Comparison of ENCODE assay signal across 8 mouse cellular contexts in genomic region chrX:142681616-142682141, GRCm38 (mm10). TPM values are rescaled to one million over a fixed set of nuclear protein-coding genes. Genes with fewer than 3 reads are reported as not detected.
DNase-seq lines count a peak whose midpoint lies in the region; ATAC-seq and TF ChIP-seq lines count a peak whose summit lies in the region.

No protein-coding gene starts in this region.

- ATAC-seq in forebrain, embryonic 16.5 days, result peak; percentile 66
- peak; percentile 86 for ATAC-seq in intestine, embryonic 14.5 days (replicated peaks; ENCODE audit: low FRiP score, low TSS enrichment, low read depth)
- ATAC-seq in neural tube, embryonic 13.5 days (ENCODE audit: low read depth), result peak; percentile 64

- peak overlapping the region; percentile 71 for H3K27ac ChIP-seq in forebrain, embryonic 16.5 days (ENCODE audit: low read length)
- H3K27ac ChIP-seq in intestine, embryonic 14.5 days (ENCODE audit: low read depth), result peak overlapping the region; percentile 92
- H3K27ac ChIP-seq in neural tube, embryonic 13.5 days (replicated peaks), result peak overlapping the region; percentile 90

- peaks cover 16% of the 10 kb centered on the region for H3K4me1 ChIP-seq in forebrain, embryonic 16.5 days (replicated peaks; ENCODE audit: control insufficient read depth, insufficient read depth, low read length)
- peaks cover 10% of the 10 kb centered on the region; the same call in 1 of the 2 replicates for H3K4me1 ChIP-seq in intestine, embryonic 14.5 days (replicated peaks; ENCODE audit: control insufficient read depth, insufficient read depth, low read length)
- no peaks in the 10 kb centered on the region; the same call in none of the 2 replicates for H3K4me1 ChIP-seq in lung, adult 2 months (ENCODE audit: control insufficient read depth, insufficient read depth, low read length)
- H3K4me1 ChIP-seq in neural tube, embryonic 13.5 days (replicated peaks), result peaks cover 43% of the 10 kb centered on the region

- WGBS in forebrain, embryonic 16.5 days, result 15% methylated on average over 8 of the region's 43 CpGs
- 14% methylated on average over 12 of the region's 43 CpGs for WGBS in intestine, embryonic 14.5 days
- whole genome bisulfite sequencing in lung, adult 2 months, result 26% methylated on average over 19 of the region's 43 CpGs
- WGBS in neural tube, embryonic 13.5 days, result 16% methylated on average over 13 of the region's 43 CpGs

- H3K9me3 ChIP-seq in forebrain, embryonic 16.5 days (ENCODE audit: control insufficient read depth, low read length), result no peaks in the 10 kb centered on the region
- no peaks in the 10 kb centered on the region for H3K9me3 ChIP-seq in intestine, embryonic 14.5 days (ENCODE audit: control insufficient read depth, low read length)
- no peaks in the 10 kb centered on the region for H3K9me3 ChIP-seq in neural tube, embryonic 13.5 days

- peak overlapping the region; percentile 65 for H3K4me2 ChIP-seq in forebrain, embryonic 16.5 days (ENCODE audit: low read length)
- H3K4me2 ChIP-seq in intestine, embryonic 14.5 days (ENCODE audit: low read length), result peak overlapping the region; percentile 67
- peak overlapping the region; percentile 69 for H3K4me2 ChIP-seq in neural tube, embryonic 13.5 days

- peak overlapping the region; percentile 60 for H3K4me3 ChIP-seq in forebrain, embryonic 16.5 days (replicated peaks; ENCODE audit: low read length)
- H3K4me3 ChIP-seq in intestine, embryonic 14.5 days (ENCODE audit: low read depth, low read length), result peak overlapping the region; percentile 44
- peak overlapping the region; percentile 96 for H3K4me3 ChIP-seq in lung, adult 2 months (replicated peaks; ENCODE audit: extremely low read depth, low read depth, low read length)
- peak overlapping the region; percentile 57 for H3K4me3 ChIP-seq in neural tube, embryonic 13.5 days

- TF ChIP-seq CTCF in lung, adult 2 months (IDR thresholded peaks at IDR 0.05; ENCODE audit: insufficient read depth, low read length), result no peak

- peak; percentile 22 for DNase-seq in right cerebral cortex, postnatal 14 days
- no peak for DNase-seq in right cerebral cortex, postnatal 25 days
- peak; percentile 29 to 44 for DNase-seq in adrenal gland, postnatal 4 days (ENCODE audit: low spot score in 2 of 2)
- no peak for DNase-seq in intestine, embryonic 14.5 days (ENCODE audit: low spot score)
- DNase-seq in lung, adult 2 months, result no peak
- no peak for DNase-seq in layer of hippocampus, adult 8-10 months (ENCODE audit: low spot score in 2 of 2)

- TF ChIP-seq POLR2A in lung, adult 2 months (IDR thresholded peaks at IDR 0.05; ENCODE audit: borderline replicate concordance, extremely low read depth, low read depth, low read length), result no peak

- no peaks in the 10 kb centered on the region for H3K27me3 ChIP-seq in forebrain, embryonic 16.5 days (replicated peaks; ENCODE audit: control insufficient read depth, insufficient read depth, low read length)
- H3K27me3 ChIP-seq in intestine, embryonic 14.5 days (replicated peaks; ENCODE audit: control insufficient read depth, insufficient read depth, low read length), result no peaks in the 10 kb centered on the region
- peaks cover 48% of the 10 kb centered on the region for H3K27me3 ChIP-seq in neural tube, embryonic 13.5 days

- no peaks in the 10 kb centered on the region for H3K36me3 ChIP-seq in forebrain, embryonic 16.5 days (ENCODE audit: control insufficient read depth, insufficient read depth)
- H3K36me3 ChIP-seq in intestine, embryonic 14.5 days (ENCODE audit: control insufficient read depth, insufficient read depth, low read length), result no peaks in the 10 kb centered on the region
- no peaks in the 10 kb centered on the region for H3K36me3 ChIP-seq in neural tube, embryonic 13.5 days

- peak overlapping the region; percentile 68 for H3K9ac ChIP-seq in forebrain, embryonic 16.5 days (replicated peaks; ENCODE audit: low read depth, low read length)
- H3K9ac ChIP-seq in intestine, embryonic 14.5 days (ENCODE audit: low read length), result peak overlapping the region; percentile 58
- peak overlapping the region; percentile 79 for H3K9ac ChIP-seq in neural tube, embryonic 13.5 days

RNA-seq across cellular contexts. Expression of gene Tmem164, which starts 0.5 kb away (rescaled TPM):
- 10 to 100 TPM; 64.3 to 68.8 TPM for total RNA-seq in adrenal gland, postnatal 4 days (2021)
- 24.0 and 26.1 TPM in 2 replicates for polyA plus RNA-seq in forebrain, embryonic 16.5 days (2015; fragmentation: Nextera tagmentation; extraction: Ambion mirVana)
- polyA plus RNA-seq in intestine, embryonic 14.5 days (2014; fragmentation: Nextera tagmentation; extraction: Ambion mirVana), result 32.6 and 33.2 TPM in 2 replicates
- 34.3 and 42.1 TPM in 2 replicates for polyA plus RNA-seq in lung, adult 2 months (2012; rRNA removed)
- 34.1 and 37.8 TPM in 2 replicates for polyA plus RNA-seq in neural tube, embryonic 13.5 days (2015; fragmentation: Nextera tagmentation; extraction: Ambion mirVana)
- total RNA-seq in layer of hippocampus, adult 8-10 months (2022), result 10 to 100 TPM; 17.0 to 19.5 (median 18.7) TPM

Comparison
In these comparisons a context has a peak if more than half of its experiments do, and no peak if none do; other contexts are left out.
1. DNase-seq: peak in right cerebral cortex, postnatal 14 days (single experiment) and adrenal gland, postnatal 4 days (2 of 2); none in right cerebral cortex, postnatal 25 days (single experiment), intestine, embryonic 14.5 days (single experiment), lung, adult 2 months (single experiment) and layer of hippocampus, adult 8-10 months (0 of 2).
2. H3K4me3 ChIP-seq: peak in every context shown above with its lines; median percentile 96 in lung, adult 2 months; 60 in forebrain, embryonic 16.5 days; 57 in neural tube, embryonic 13.5 days; 44 in intestine, embryonic 14.5 days.
3. Peak in every context shown above with its lines, with median percentiles within 50 percentile points of each other: ATAC-seq, H3K27ac ChIP-seq, H3K4me2 ChIP-seq and H3K9ac ChIP-seq.